ENCODE assay signal across 9 mouse cellular contexts in genomic region chr8:84743517-84744420, GRCm38 (mm10). TPM values are rescaled to one million over a fixed set of nuclear protein-coding genes. Genes with fewer than 3 reads are reported as not detected.
DNase-seq lines count a peak whose midpoint lies in the region; ATAC-seq and TF ChIP-seq lines count a peak whose summit lies in the region.
"Had no signal": no experiment of that assay in that cellular context is flagged by ENCODE, and none has a peak within 500 bp of the region (broad histone marks: within the 10 kb centered on the region; RNA-seq: fewer than 3 reads in every experiment).

No protein-coding gene starts in this region.

- DNase-seq in left cerebral cortex, adult 2 months (ENCODE audit: extremely low spot score in 1 of 2, low spot score in 2 of 2): no peak
- DNase-seq in left cerebral cortex, adult 18-20 months (ENCODE audit: low spot score in 2 of 2): no peak
- peak; percentile 74 for DNase-seq in fibroblast of lung, adult 2 months (ENCODE audit: low read depth)
- peak; percentile 83 for DNase-seq in kidney, postnatal 0 days (ENCODE audit: low spot score)
- DNase-seq in lung, postnatal 25 days (ENCODE audit: low spot score): peak; percentile 82
- peak; percentile 84 for DNase-seq in stomach, postnatal 0 days (ENCODE audit: low spot score)

- no peak for TF ChIP-seq CTCF in left cerebral cortex, adult 2 months (IDR thresholded peaks at IDR 0.05)
- no peak for TF ChIP-seq CTCF in kidney, postnatal 0 days (IDR thresholded peaks at IDR 0.05; ENCODE audit: low read depth)
- TF ChIP-seq CTCF in stomach, postnatal 0 days (IDR thresholded peaks at IDR 0.05; ENCODE audit: low read depth): no peak

- H3K4me1 ChIP-seq in heart, embryonic 16.5 days (ENCODE audit: control insufficient read depth, insufficient read depth, low read length): peaks cover 60% of the 10 kb centered on the region
- peaks cover 25% of the 10 kb centered on the region for H3K4me1 ChIP-seq in kidney, postnatal 0 days (replicated peaks; ENCODE audit: insufficient read depth, low read length)
- H3K4me1 ChIP-seq in stomach, postnatal 0 days (replicated peaks; ENCODE audit: control insufficient read depth, insufficient read depth): peaks cover 32% of the 10 kb centered on the region

- no peak overlapping the region for H3K4me3 ChIP-seq in left cerebral cortex, adult 2 months
- H3K4me3 ChIP-seq in heart, embryonic 16.5 days (ENCODE audit: low read length): no peak overlapping the region
- no peak overlapping the region for H3K4me3 ChIP-seq in kidney, postnatal 0 days (replicated peaks; ENCODE audit: low read depth, low read length)
- no peak overlapping the region for H3K4me3 ChIP-seq in stomach, postnatal 0 days (ENCODE audit: low read depth, low read length)

- no peaks in the 10 kb centered on the region for H3K9me3 ChIP-seq in heart, embryonic 16.5 days (replicated peaks; ENCODE audit: control insufficient read depth, low read length)
- no peaks in the 10 kb centered on the region for H3K9me3 ChIP-seq in kidney, postnatal 0 days (replicated peaks; ENCODE audit: low read length)
- no peaks in the 10 kb centered on the region for H3K9me3 ChIP-seq in stomach, postnatal 0 days (ENCODE audit: control insufficient read depth, low read length)

- 16% methylated on average over 16 of the region's 17 CpGs for WGBS in heart, embryonic 16.5 days
- 14% methylated on average over 14 of the region's 17 CpGs for WGBS in kidney, postnatal 0 days
- WGBS in stomach, postnatal 0 days: 21% methylated on average over 14 of the region's 17 CpGs

- TF ChIP-seq EP300 in stomach, postnatal 0 days (optimal IDR thresholded peaks at IDR 0.05): no peak

- H3K27ac ChIP-seq in left cerebral cortex, adult 2 months: peak overlapping the region; percentile 24; the same call in 1 of the 2 replicates
- H3K27ac ChIP-seq in heart, embryonic 16.5 days (ENCODE audit: low read length): peak overlapping the region; percentile 88
- H3K27ac ChIP-seq in kidney, postnatal 0 days: no peak overlapping the region
- H3K27ac ChIP-seq in stomach, postnatal 0 days (replicated peaks): peak overlapping the region; percentile 88

- H3K9ac ChIP-seq in heart, embryonic 16.5 days (ENCODE audit: low read length): peak overlapping the region; percentile 55
- no peak overlapping the region for H3K9ac ChIP-seq in kidney, postnatal 0 days (ENCODE audit: low read depth, low read length)
- no peak overlapping the region for H3K9ac ChIP-seq in stomach, postnatal 0 days (ENCODE audit: low read length)

- ATAC-seq in heart, embryonic 16.5 days (replicated peaks; ENCODE audit: extremely low read depth, insufficient read depth, low FRiP score): peak; percentile 47
- ATAC-seq in kidney, postnatal 0 days (replicated peaks; ENCODE audit: low FRiP score, low read depth): peak; percentile 59
- ATAC-seq in stomach, postnatal 0 days (ENCODE audit: low FRiP score, low TSS enrichment): peak; percentile 62
- no peak for ATAC-seq in activated CD4-positive, CD25-positive, alpha-beta regulatory T cell, adult 4 months

- H3K36me3 ChIP-seq in heart, embryonic 16.5 days (ENCODE audit: control insufficient read depth, insufficient read depth): no peaks in the 10 kb centered on the region
- no peaks in the 10 kb centered on the region for H3K36me3 ChIP-seq in kidney, postnatal 0 days (ENCODE audit: insufficient read depth, low read length)
- no peaks in the 10 kb centered on the region for H3K36me3 ChIP-seq in stomach, postnatal 0 days (ENCODE audit: control insufficient read depth, insufficient read depth, low read length)

- H3K4me2 ChIP-seq in heart, embryonic 16.5 days (ENCODE audit: low read depth, low read length): peak overlapping the region; percentile 56
- no peak overlapping the region for H3K4me2 ChIP-seq in kidney, postnatal 0 days (ENCODE audit: low read length)
- H3K4me2 ChIP-seq in stomach, postnatal 0 days (replicated peaks; ENCODE audit: low read depth): peak overlapping the region; percentile 45

- intact Hi-C loops in left cerebral cortex, adult 2 months (cut with DNase I): no loop called here

- H3K27me3 ChIP-seq in heart, embryonic 16.5 days (ENCODE audit: control insufficient read depth, insufficient read depth, low read length): no peaks in the 10 kb centered on the region
- H3K27me3 ChIP-seq in kidney, postnatal 0 days (ENCODE audit: insufficient read depth, low read length): 0 out of 2 replicates have a peak, but pooled peaks cover 3% of the 10 kb centered on the region
- no peaks in the 10 kb centered on the region for H3K27me3 ChIP-seq in stomach, postnatal 0 days (ENCODE audit: control insufficient read depth, insufficient read depth, low read length)

RNA-seq across cellular contexts. Expression of gene G430095P16Rik, which starts 21.0 kb away (rescaled TPM):
- total RNA-seq in left cerebral cortex, adult 2 months (2021): not detected
- not detected for total RNA-seq in left cerebral cortex, adult 18-20 months (2021)
- polyA plus RNA-seq in heart, embryonic 16.5 days (2015; fragmentation: Nextera tagmentation; extraction: Ambion mirVana): 3.1 and 4.7 TPM in 2 replicates
- polyA plus RNA-seq in kidney, postnatal 0 days (2015; fragmentation: Nextera tagmentation; extraction: Ambion mirVana): 1.9 and 2.5 TPM in 2 replicates
- 1.7 and 2.0 TPM in 2 replicates for polyA plus RNA-seq in stomach, postnatal 0 days (2015; fragmentation: Nextera tagmentation; extraction: Ambion mirVana)
- 10 to 100 TPM; 20.2 to 37.5 TPM for polyA plus RNA-seq in activated CD4-positive, CD25-positive, alpha-beta regulatory T cell, adult 4 months (2017; shearing (Covaris generic))
- total RNA-seq: left cerebral cortex, postnatal 14 days had no signal

RNA-seq across cellular contexts. Expression of gene Lyl1, which starts 42.5 kb away (rescaled TPM):
- total RNA-seq in left cerebral cortex, adult 2 months (2021): 1 to 10 TPM; 1.6 to 2.6 TPM
- total RNA-seq in left cerebral cortex, adult 18-20 months (2021): 1 to 10 TPM; 2.6 TPM
- polyA plus RNA-seq in heart, embryonic 16.5 days (2015; fragmentation: Nextera tagmentation; extraction: Ambion mirVana): 10.2 and 12.0 TPM in 2 replicates
- 6.1 and 6.4 TPM in 2 replicates for polyA plus RNA-seq in kidney, postnatal 0 days (2015; fragmentation: Nextera tagmentation; extraction: Ambion mirVana)
- 4.0 and 4.3 TPM in 2 replicates for polyA plus RNA-seq in stomach, postnatal 0 days (2015; fragmentation: Nextera tagmentation; extraction: Ambion mirVana)
- 1 to 10 TPM in 1 of 2 experiments, under 1 TPM in 1; 0.85 to 1.2 TPM for polyA plus RNA-seq in activated CD4-positive, CD25-positive, alpha-beta regulatory T cell, adult 4 months (2017; shearing (Covaris generic))

RNA-seq across cellular contexts. Expression of gene Nacc1, which starts 56.1 kb away (rescaled TPM):
- total RNA-seq in left cerebral cortex, adult 2 months (2021): 10 to 100 TPM; 95.5 to 96.8 TPM
- total RNA-seq in left cerebral cortex, adult 18-20 months (2021): 10 to 100 TPM; 93.7 to 99.0 TPM
- polyA plus RNA-seq in heart, embryonic 16.5 days (2015; fragmentation: Nextera tagmentation; extraction: Ambion mirVana): 11.7 and 14.4 TPM in 2 replicates
- 15.9 and 16.1 TPM in 2 replicates for polyA plus RNA-seq in kidney, postnatal 0 days (2015; fragmentation: Nextera tagmentation; extraction: Ambion mirVana)
- polyA plus RNA-seq in stomach, postnatal 0 days (2015; fragmentation: Nextera tagmentation; extraction: Ambion mirVana): 6.8 and 8.3 TPM in 2 replicates
- polyA plus RNA-seq in activated CD4-positive, CD25-positive, alpha-beta regulatory T cell, adult 4 months (2017; shearing (Covaris generic)): 10 to 100 TPM in 1 of 2 experiments, 1 to 10 TPM in 1; 9.4 to 12.5 TPM

RNA-seq across cellular contexts. Expression of gene Nfix, which starts 56.4 kb away (rescaled TPM):
- total RNA-seq in left cerebral cortex, adult 2 months (2021): 100 to 1,000 TPM; 347 to 350 TPM
- 100 to 1,000 TPM; 291 to 300 TPM for total RNA-seq in left cerebral cortex, adult 18-20 months (2021)
- polyA plus RNA-seq in heart, embryonic 16.5 days (2015; fragmentation: Nextera tagmentation; extraction: Ambion mirVana): 12.7 and 15.9 TPM in 2 replicates
- 21.1 and 22.3 TPM in 2 replicates for polyA plus RNA-seq in kidney, postnatal 0 days (2015; fragmentation: Nextera tagmentation; extraction: Ambion mirVana)
- polyA plus RNA-seq in stomach, postnatal 0 days (2015; fragmentation: Nextera tagmentation; extraction: Ambion mirVana): 36.5 and 36.6 TPM in 2 replicates
- polyA plus RNA-seq in activated CD4-positive, CD25-positive, alpha-beta regulatory T cell, adult 4 months (2017; shearing (Covaris generic)): 1 to 10 TPM; 2.0 to 2.2 TPM

RNA-seq across cellular contexts. Expression of gene Trmt1, which starts 57.7 kb away (rescaled TPM):
- total RNA-seq in left cerebral cortex, adult 2 months (2021): 100 to 1,000 TPM; 108 to 115 TPM
- total RNA-seq in left cerebral cortex, adult 18-20 months (2021): 100 to 1,000 TPM in 1 of 2 experiments, 10 to 100 TPM in 1; 99.1 to 101 TPM
- polyA plus RNA-seq in heart, embryonic 16.5 days (2015; fragmentation: Nextera tagmentation; extraction: Ambion mirVana): 43.2 and 46.7 TPM in 2 replicates
- 55.3 and 56.1 TPM in 2 replicates for polyA plus RNA-seq in kidney, postnatal 0 days (2015; fragmentation: Nextera tagmentation; extraction: Ambion mirVana)
- 45.1 and 49.9 TPM in 2 replicates for polyA plus RNA-seq in stomach, postnatal 0 days (2015; fragmentation: Nextera tagmentation; extraction: Ambion mirVana)
- 10 to 100 TPM; 32.6 to 49.8 TPM for polyA plus RNA-seq in activated CD4-positive, CD25-positive, alpha-beta regulatory T cell, adult 4 months (2017; shearing (Covaris generic))

Comparison
In these comparisons a context has a peak if more than half of its experiments do, and no peak if none do; other contexts are left out.
1. DNase-seq: peak in fibroblast of lung, adult 2 months (single experiment), kidney, postnatal 0 days (single experiment), lung, postnatal 25 days (single experiment) and stomach, postnatal 0 days (single experiment); none in left cerebral cortex, adult 2 months (0 of 2) and left cerebral cortex, adult 18-20 months (0 of 2).